Mouse (Mus musculus) frontal cortex, adult 2 months (tissue): Measurements from ENCODE around the gene Fbf1. TPM values are rescaled to one million over a fixed set of nuclear protein-coding genes. Genes with fewer than 3 reads are reported as not detected.

ENCODE experiments used
- DNase-seq, 2 experiments: peaks; one replicate each; pipeline ENCODE4 v3.0.0; 2022; ENCODE audit warnings: low spot score in 1 of 2; ENCODE audit errors: extremely low spot score in 1 of 2
- polyA plus RNA-seq: library from polyadenylated mRNA; depleted of rRNA; stranded (reverse); fragments of >200 nt; gene quantifications from 2 replicates; pipeline ENCODE4 v1.2.3, GENCODE M21; 2012

Fbf1 gene
- polyA plus RNA-seq, 1 experiment, result 124 TPM

DNA sequence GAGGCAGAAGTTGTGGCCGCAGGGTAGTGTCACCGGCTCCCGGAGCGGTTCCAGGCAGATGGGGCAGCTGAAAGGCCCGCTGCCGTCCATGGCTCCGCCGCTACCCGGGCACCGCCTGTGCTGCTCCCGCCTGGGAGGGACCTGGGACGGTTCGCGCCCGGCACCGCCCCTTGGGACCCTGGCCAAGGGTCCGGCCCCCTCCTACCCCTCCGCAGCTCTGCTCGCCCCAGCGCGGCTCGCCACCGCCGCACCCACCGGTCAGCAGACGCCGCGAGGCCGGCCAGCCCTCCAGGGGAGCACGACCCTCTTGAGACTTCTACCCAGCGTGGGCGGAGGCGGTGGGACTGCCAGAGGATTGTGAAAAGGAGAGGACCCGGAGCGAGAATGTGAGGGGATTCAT is 57.8 kb downstream of the Fbf1 start:
- no peak for DNase-seq

GRCm38 (mm10) chr11:116109441-116110081 is 58.4 kb downstream of the Fbf1 start:
- DNase-seq, result no peak

DNA sequence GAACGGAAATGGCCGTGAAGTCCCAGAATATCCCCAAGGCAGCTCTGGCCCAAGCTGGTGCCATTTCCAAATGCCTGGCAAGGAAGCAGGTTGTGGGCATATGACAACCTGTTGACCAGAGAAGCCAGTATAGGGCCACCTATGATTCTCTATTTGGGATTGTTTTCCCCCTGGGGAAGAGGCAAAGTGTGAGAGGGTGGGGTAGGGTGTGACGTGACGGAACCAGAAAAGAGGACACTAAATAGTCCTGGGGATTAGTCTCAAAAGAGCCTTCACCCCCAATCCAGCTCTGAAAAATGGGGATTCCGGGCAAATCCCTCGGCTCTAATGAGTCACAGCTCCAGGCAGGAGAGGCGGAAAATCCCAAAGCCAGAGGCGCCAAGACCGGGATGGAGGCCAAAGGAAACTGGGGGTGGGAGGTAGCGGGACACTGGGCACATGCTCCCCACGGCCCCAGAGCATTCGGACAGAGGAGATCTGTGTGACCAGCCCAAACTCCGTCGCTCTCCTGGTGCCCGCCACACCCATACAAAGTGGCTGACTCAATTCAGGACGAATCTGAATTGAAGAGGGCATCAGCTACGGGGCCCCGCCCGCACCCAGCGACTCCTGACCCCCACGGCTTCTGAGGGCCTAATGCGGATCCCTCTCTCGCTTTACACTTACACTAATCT is 59.4 kb downstream of the Fbf1 start:
- DNase-seq, result peak in 1 of 2 experiments; percentile 51

- no peak for DNase-seq
Observed at GRCm38 (mm10) chr11:116107777-116108285, 60.1 kb downstream of the Fbf1 start.

DNA sequence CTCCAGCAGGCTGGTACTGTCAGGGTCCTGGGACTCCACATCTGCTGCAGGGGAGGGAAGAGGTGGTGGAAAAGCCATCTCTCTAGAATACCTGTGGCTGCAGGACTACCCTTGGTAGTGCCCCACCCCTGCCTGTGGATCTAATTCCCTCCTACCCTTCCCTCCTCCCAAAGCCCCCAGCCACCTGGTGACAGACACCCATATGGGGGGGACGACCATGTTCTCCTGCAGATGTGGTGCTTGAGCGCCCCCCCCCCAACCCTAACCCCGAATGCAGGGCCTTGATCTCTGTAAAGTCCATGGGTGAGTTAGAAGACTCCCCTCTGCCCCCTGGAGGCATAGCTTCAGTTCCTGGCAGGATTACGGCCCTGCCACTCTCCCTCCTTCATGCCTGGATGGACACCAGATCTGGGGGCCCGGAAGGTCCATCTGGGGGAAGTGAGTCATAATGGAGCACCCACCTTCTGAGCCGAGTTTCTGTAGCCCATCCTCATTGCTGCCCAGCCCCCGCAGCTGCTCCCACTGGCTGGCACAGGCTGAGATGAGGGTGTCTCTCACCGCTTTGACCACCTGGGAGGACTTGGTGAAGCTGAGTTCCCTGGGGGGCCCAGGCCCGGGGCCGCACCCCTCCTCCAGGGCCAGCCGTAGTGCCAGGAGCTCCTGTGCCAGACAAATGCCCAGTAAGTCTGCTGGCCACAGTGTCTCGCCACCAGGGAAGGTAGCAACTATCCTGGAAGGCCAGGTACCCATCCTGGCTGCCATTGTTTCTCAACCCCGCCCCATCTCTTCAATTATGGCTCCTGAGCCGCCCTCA is 60.8 kb downstream of the Fbf1 start:
- no peak for DNase-seq

GRCm38 (mm10) chr11:116106154-116106962 is 61.6 kb downstream of the Fbf1 start:
- DNase-seq, result no peak

GRCm38 (mm10) chr11:116105065-116105464 is 62.9 kb downstream of the Fbf1 start:
- no peak for DNase-seq

- DNase-seq, result no peak
Observed at GRCm38 (mm10) chr11:116104006-116104646, 63.8 kb downstream of the Fbf1 start.

GRCm38 (mm10) chr11:116103572-116103971 is 64.4 kb downstream of the Fbf1 start:
- DNase-seq, result no peak

GRCm38 (mm10) chr11:116102472-116102871 is 65.5 kb downstream of the Fbf1 start:
- no peak for DNase-seq

DNA sequence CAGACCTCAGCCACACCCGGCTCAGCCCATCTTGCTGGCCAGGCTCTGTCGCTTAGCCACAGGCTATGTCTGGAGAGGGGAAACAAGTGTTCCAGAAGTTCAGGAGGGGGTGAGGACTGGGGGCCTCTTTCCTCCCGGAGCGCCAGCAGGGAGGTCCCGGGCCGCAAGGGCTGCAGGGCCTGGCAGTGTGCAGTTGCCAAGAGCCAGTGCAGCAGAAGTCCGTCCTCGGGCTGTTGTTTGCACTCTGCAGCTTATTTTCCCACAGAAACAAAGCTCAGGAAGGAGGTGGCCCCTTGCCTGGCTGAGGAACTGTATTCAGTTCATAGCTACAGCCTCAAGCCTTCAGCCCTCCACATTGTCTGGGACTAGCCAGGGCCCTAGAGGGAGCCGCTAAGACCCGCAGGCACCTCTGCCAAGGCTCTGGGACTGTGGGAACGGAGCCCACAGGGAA is 66.0 kb downstream of the Fbf1 start:
- DNase-seq, result no peak

DNA sequence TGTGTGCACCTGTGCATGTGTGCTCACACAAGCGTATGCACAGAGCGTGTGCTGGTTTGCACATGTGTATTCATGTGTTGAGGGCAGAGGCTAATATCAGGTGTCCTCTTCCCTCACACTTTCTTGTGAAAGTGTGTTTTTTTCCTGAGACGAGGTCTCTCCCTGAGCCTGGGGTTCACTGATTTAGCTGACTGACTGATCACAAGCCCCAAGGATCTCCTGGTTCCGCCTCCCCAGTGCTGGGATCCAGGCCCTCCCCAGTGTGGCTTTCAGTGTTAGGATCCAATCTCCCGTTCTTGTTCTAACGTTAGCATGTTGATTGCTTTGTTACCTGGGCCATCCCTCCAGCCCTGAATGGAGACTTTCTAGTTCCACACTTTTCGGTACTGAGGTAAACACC is 67.1 kb downstream of the Fbf1 start:
- DNase-seq, result no peak

GRCm38 (mm10) chr11:116100385-116100784 is 67.6 kb downstream of the Fbf1 start:
- DNase-seq, result no peak

- DNase-seq, result no peak
Observed at GRCm38 (mm10) chr11:116099462-116099861, 68.5 kb downstream of the Fbf1 start.

GRCm38 (mm10) chr11:116098711-116099460 is 69.1 kb downstream of the Fbf1 start:
- no peak for DNase-seq

- no peak for DNase-seq
Observed at GRCm38 (mm10) chr11:116096213-116097108, 71.5 kb downstream of the Fbf1 start.

- no peak for DNase-seq
Observed at GRCm38 (mm10) chr11:116095573-116095972, 72.4 kb downstream of the Fbf1 start.
